Mouse (Mus musculus) forebrain, embryonic 14.5 days (tissue): Measurements from ENCODE around the gene Farp1. TPM values are rescaled to one million over a fixed set of nuclear protein-coding genes. Genes with fewer than 3 reads are reported as not detected.
A peak's percentile ranks its signal among the peaks of the same experiment; 100 is the strongest.

Experiments used
- ATAC-seq: fragments of 200-750 bp; cut with Nextera tagmentation; 2 replicates; pipeline ENCODE4 v1.8.0; 2017; ENCODE audit warnings: mild to moderate bottlenecking, moderate library complexity
- DNase-seq: peaks from one replicate; pipeline ENCODE4 v3.0.0-alpha.2; 2015; ENCODE audit warnings: low spot score
- H3K27ac ChIP-seq: fragments of 300-500 bp; sonication (generic); 2 replicates; pipeline ENCODE4 v1.5.1; 2014; ENCODE audit warnings: low read depth, mild to moderate bottlenecking, control low read depth, low read length, moderate library complexity
- H3K27me3 ChIP-seq: fragments of 300-500 bp; sonication (generic); replicated peaks from 2 replicates; pipeline ENCODE4 v1.6.1; 2014; ENCODE audit warnings: low read length, control low read depth, mixed read lengths; ENCODE audit not compliant: control insufficient read depth, insufficient read depth
- H3K36me3 ChIP-seq: fragments of 300-500 bp; sonication (generic); 2 replicates; pipeline ENCODE4 v1.6.1; 2014; ENCODE audit warnings: low read length, control low read depth; ENCODE audit not compliant: control insufficient read depth, insufficient read depth
- H3K4me1 ChIP-seq: fragments of 300-500 bp; sonication (generic); 2 replicates; pipeline ENCODE4 v1.6.1; 2014; ENCODE audit warnings: antibody characterized with exemption, low read length, control low read depth; ENCODE audit not compliant: control insufficient read depth, insufficient read depth
- H3K4me2 ChIP-seq: fragments of 300-500 bp; sonication (generic); 2 replicates; pipeline ENCODE4 v1.6.1; 2014; ENCODE audit warnings: mild to moderate bottlenecking, control low read depth, low read length
- H3K4me3 ChIP-seq: fragments of 300-500 bp; sonication (generic); 2 replicates; pipeline ENCODE4 v1.5.1; 2014; ENCODE audit warnings: low read depth, low read length, control low read depth
- H3K9ac ChIP-seq: fragments of 300-500 bp; sonication (generic); 2 replicates; pipeline ENCODE4 v1.6.1; 2014; ENCODE audit warnings: mild to moderate bottlenecking, low read length, control low read depth, moderate library complexity
- H3K9me3 ChIP-seq: fragments of 300-500 bp; sonication (generic); replicated peaks from 2 replicates; pipeline ENCODE4 v1.6.1; 2016; ENCODE audit warnings: low read length, control low read depth, mixed read lengths; ENCODE audit not compliant: control insufficient read depth
- WGBS: fragments of 180-500 bp; shearing (Covaris S2); extraction: QIAGEN DNeasy Blood & Tissue Kit; methylation state at CpG from one replicate; pipeline ENCODE4 v1.1.7; 2014; 5-methylcytosine and 5-hydroxymethylcytosine counted together
- polyA plus RNA-seq: library from polyadenylated mRNA; unstranded; fragments of >200 nt; fragmentation: Nextera tagmentation; extraction: Ambion mirVana; gene quantifications from 2 replicates; pipeline ENCODE4 v1.2.1, GENCODE M21; 2014

The Farp1 gene
- polyA plus RNA-seq, 1 experiment from 2014 or later, result 17.4 TPM

DNA sequence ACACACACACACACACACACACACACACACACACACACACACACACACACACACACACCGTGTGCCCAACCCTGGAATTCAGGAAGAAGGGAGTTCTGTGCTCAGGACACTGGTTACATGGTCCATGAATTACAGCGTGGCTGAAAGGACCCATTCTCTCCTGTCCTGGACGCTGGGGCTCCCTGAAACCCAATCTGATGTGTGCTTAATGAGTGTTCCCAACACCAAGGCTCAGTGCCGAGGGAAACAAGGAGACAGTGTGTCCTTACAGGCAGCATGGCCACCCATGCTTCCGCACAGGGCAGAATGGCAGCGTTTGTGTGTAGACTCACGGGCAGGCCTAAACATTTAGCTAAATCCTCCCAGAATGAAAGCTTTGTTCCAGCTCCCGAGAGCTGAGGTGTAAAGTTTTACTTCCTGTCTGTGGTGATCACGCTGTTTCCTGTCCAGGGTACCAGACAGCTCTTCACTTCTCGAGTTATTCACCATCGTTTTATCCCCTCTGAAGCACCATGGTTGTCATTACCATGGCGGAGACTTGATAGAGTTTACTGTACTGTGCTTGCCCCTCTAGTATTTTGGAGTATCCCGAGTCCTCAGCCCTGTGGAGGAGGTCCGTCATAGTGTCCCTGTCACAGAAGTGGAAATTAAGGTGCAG is 164.0 kb downstream of the Farp1 start:
- Histone ChIP-seq H3K27me3 (no peaks in the 10 kb centered on the region), H3K36me3 (no peaks in the 10 kb centered on the region), H3K27ac (peak overlapping the region; percentile 44; the same call in 1 of the 2 replicates), H3K9me3 (peaks cover 7% of the 10 kb centered on the region; the same call in 1 of the 2 replicates), H3K9ac (peak overlapping the region; percentile 8; the same call in 1 of the 2 replicates), H3K4me3 (no peak overlapping the region), H3K4me2 (no peak overlapping the region), H3K4me1 (peaks cover 14% of the 10 kb centered on the region)
- ATAC-seq (peak; percentile 85), DNase-seq (peak; percentile 75)
- 26% methylated on average over 14 of the region's 14 CpGs for WGBS

DNA sequence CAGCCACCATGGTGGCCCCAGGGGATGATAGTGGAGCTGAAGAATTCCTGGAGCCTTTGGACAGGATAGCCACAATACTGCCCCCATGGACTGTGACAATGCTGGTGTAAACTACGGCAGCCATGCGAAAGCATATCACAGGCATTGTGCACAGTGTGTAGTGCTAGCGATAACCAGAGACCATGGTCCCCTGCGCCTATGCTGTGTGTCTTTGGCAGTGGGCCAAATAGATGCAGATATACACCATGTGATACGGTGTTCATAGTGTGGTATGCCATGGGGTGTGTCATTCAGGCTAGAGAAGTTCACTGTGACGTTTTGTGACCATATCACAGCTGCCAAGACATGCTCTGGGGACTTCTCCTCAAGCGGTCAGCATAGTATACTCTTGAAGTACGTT is 164.8 kb downstream of the Farp1 start:
- Histone ChIP-seq H3K27me3 (no peaks in the 10 kb centered on the region), H3K4me3 (no peak overlapping the region), H3K9me3 (peaks cover 7% of the 10 kb centered on the region; the same call in 1 of the 2 replicates), H3K36me3 (no peaks in the 10 kb centered on the region), H3K9ac (no peak overlapping the region), H3K4me1 (peaks cover 14% of the 10 kb centered on the region), H3K27ac (no peak overlapping the region), H3K4me2 (no peak overlapping the region)
- DNase-seq (peak; percentile 46), ATAC-seq (peak; percentile 49; the same call in 1 of the 2 replicates)
- 58% methylated on average over 8 of the region's 8 CpGs for WGBS

DNA sequence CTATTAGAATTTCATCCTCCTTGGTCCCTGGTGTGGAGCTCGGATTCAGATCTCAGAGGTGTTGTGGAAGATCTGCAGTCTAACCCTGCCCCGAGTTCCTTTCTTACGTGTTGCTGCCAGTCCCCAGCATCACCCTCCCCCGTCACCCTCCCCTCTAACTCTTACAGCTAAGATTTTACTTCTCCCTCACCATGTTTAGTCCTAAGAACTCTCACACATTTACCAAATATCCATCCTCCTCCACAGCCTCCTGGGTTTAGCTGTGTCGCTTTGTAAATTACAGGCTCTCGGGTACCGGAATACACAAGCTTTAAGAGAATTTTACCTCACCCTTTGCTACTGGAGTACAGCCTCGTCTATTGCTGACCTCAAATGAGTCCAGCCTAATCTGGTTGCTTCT is 165.4 kb downstream of the Farp1 start:
- ATAC-seq (no peak), DNase-seq (no peak)
- Histone ChIP-seq H3K27ac (no peak overlapping the region), H3K4me1 (peaks cover 14% of the 10 kb centered on the region), H3K4me3 (no peak overlapping the region), H3K4me2 (no peak overlapping the region), H3K9me3 (peaks cover 7% of the 10 kb centered on the region; the same call in 1 of the 2 replicates), H3K36me3 (no peaks in the 10 kb centered on the region), H3K27me3 (no peaks in the 10 kb centered on the region), H3K9ac (no peak overlapping the region)
- WGBS, result 77% methylated on average over 8 of the region's 8 CpGs

GRCm38 (mm10) chr14:121201178-121201577 is 166.2 kb downstream of the Farp1 start:
- Histone ChIP-seq H3K4me3 (no peak overlapping the region), H3K4me2 (no peak overlapping the region), H3K27ac (0 out of 2 replicates have a peak overlapping the region, but pooled peaks have one; percentile 9), H3K27me3 (no peaks in the 10 kb centered on the region), H3K9ac (no peak overlapping the region), H3K36me3 (no peaks in the 10 kb centered on the region), H3K4me1 (peaks cover 14% of the 10 kb centered on the region), H3K9me3 (peaks cover 3% of the 10 kb centered on the region; the same call in 1 of the 2 replicates)
- no peak for ATAC-seq
- DNase-seq, result no peak
- 88% methylated on average over 6 of the region's 6 CpGs for whole genome bisulfite sequencing

- DNase-seq (no peak), ATAC-seq (no peak)
- Histone ChIP-seq H3K9ac (no peak overlapping the region), H3K9me3 (no peaks in the 10 kb centered on the region), H3K4me3 (no peak overlapping the region), H3K4me1 (no peaks in the 10 kb centered on the region), H3K27ac (no peak overlapping the region), H3K27me3 (no peaks in the 10 kb centered on the region), H3K4me2 (no peak overlapping the region), H3K36me3 (no peaks in the 10 kb centered on the region)
- WGBS, result 92% methylated on average over 3 of the region's 3 CpGs
These were observed 170.5 kb downstream of the Farp1 start for GRCm38 (mm10) chr14:121205459-121205858.

DNA sequence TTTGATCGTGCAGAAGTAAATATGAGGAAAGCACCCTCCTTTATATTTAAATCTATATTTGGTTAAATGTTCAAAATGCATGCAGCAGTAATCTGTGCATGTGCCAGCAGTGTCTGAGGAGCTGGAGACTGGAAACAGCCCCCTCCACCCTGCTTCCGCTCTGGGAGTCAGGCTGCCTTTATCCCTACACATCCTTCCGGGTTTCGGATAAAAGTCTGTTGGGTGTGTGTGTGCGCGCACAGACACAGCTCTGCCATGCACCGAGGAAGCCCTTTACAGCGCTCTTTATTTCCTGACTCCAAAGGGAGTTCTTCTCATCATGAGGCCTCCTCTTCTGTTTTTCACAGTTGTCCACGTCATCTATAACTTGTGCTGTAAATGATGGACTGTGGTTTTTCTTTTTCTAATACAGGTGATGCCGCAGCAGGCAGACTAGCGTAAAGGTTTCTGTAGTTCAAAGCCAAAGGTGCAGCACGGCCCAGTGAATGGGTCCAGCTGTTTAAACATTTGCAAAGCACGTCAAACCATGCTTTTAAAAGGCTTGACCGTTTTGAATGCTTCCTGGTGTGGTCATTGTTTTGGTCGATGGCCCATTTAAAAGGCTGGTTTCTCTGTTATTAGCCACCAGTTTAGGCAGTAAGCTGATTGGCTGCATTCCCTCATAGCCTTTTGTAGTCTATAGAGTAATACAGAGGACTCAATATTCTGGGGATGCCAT is 172.6 kb downstream of the Farp1 start:
- no peaks in the 10 kb centered on the region for H3K4me1 ChIP-seq
- no peaks in the 10 kb centered on the region for H3K9me3 ChIP-seq
- H3K27me3 ChIP-seq, result no peaks in the 10 kb centered on the region
- ATAC-seq (no peak), DNase-seq (no peak)
- H3K9ac ChIP-seq, result no peak overlapping the region
- peak overlapping the region; percentile 21; the same call in 1 of the 2 replicates for H3K27ac ChIP-seq
- no peaks in the 10 kb centered on the region for H3K36me3 ChIP-seq
- H3K4me3 ChIP-seq, result no peak overlapping the region
- H3K4me2 ChIP-seq, result no peak overlapping the region
- 56% methylated on average over 15 of the region's 15 CpGs for WGBS

GRCm38 (mm10) chr14:121208159-121208515 is 173.1 kb downstream of the Farp1 start:
- no peak for ATAC-seq
- Histone ChIP-seq H3K9ac (no peak overlapping the region), H3K4me1 (no peaks in the 10 kb centered on the region), H3K36me3 (no peaks in the 10 kb centered on the region), H3K27me3 (no peaks in the 10 kb centered on the region), H3K27ac (peak overlapping the region; percentile 21; the same call in 1 of the 2 replicates), H3K4me3 (no peak overlapping the region), H3K9me3 (no peaks in the 10 kb centered on the region), H3K4me2 (no peak overlapping the region)
- WGBS, result 30% methylated on average over 3 of the region's 3 CpGs
- no peak for DNase-seq

DNA sequence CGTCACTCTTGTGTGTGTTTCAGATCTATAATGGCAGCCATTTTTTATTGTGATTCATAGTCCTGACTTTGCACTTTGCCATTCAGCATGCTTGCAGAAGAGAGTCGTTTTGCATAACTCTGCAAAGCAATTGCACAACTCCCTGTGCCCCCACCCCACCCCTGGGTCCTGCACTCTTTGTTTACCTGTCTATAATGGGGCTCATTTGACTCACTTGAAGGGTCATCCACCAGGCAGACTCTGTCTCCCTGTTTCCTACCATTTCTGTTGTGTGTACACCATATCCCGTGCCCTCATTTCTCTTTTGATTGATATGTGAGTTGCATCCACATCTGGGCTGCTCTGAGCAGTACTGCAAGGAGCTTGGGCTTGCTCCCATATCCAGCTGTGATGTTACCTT is 175.3 kb downstream of the Farp1 start:
- WGBS, result 87% methylated on average over 3 of the region's 3 CpGs

GRCm38 (mm10) chr14:121213650-121214049 is 178.7 kb downstream of the Farp1 start:
- H3K36me3 ChIP-seq, result no peaks in the 10 kb centered on the region
- ATAC-seq (no peak), DNase-seq (no peak)
- H3K4me3 ChIP-seq, result no peak overlapping the region
- H3K9me3 ChIP-seq, result no peaks in the 10 kb centered on the region
- H3K4me1 ChIP-seq, result no peaks in the 10 kb centered on the region
- no peak overlapping the region for H3K27ac ChIP-seq
- no peak overlapping the region for H3K9ac ChIP-seq
- H3K27me3 ChIP-seq, result no peaks in the 10 kb centered on the region
- no peak overlapping the region for H3K4me2 ChIP-seq
- 81% methylated on average over 4 of the region's 4 CpGs for WGBS

More for the DNA sequence above, 175.3 kb downstream of the Farp1 start:
- no peak overlapping the region for H3K27ac ChIP-seq
- no peaks in the 10 kb centered on the region for H3K4me1 ChIP-seq
- ATAC-seq, result no peak
- no peak overlapping the region for H3K4me3 ChIP-seq
- no peak for DNase-seq
- H3K27me3 ChIP-seq, result no peaks in the 10 kb centered on the region
- H3K9me3 ChIP-seq, result no peaks in the 10 kb centered on the region
- no peak overlapping the region for H3K9ac ChIP-seq
- H3K4me2 ChIP-seq, result no peak overlapping the region
- H3K36me3 ChIP-seq, result no peaks in the 10 kb centered on the region
